Mouse (Mus musculus): ENCODE results near the gene Rpl37. TPM values are rescaled to one million over a fixed set of nuclear protein-coding genes. Genes with fewer than 3 reads are reported as not detected.

Rpl37 gene
- total and polyA plus RNA-seq, 3 experiments = 646 to 1,787 (median 1,083) TPM

DNA sequence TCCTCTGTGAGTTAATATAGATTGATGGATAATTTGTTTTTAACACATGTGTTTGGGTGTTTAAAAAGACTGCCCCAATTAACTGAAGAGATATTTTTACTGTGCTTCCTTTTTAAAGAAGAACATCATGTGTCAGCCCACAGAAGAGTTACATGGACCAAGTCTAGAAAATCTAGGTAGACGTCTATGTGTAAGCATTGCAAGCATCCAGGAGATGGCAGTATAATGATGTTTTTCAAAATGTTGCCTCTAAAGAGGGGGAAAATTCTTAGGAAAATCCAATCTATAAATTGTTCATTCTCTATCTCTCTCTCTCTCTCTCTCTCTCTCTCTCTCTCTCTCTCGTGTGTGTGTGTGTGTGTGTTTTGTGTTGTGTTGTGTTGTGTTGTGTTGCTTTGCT is 30.3 kb upstream of the Rpl37 start:
- H3K9ac ChIP-seq (ENCODE audit: insufficient read depth, low read depth) = no peak overlapping the region
- H3K4me3 ChIP-seq (replicated peaks in 1 of 3; ENCODE audit: low read depth in 2 of 3, low read length in 2 of 3, poor library complexity in 1 of 3) = no peak overlapping the region
- H3K4me2 ChIP-seq (ENCODE audit: insufficient read depth, low read depth, poor library complexity, severe bottlenecking) = no peak overlapping the region
- in situ Hi-C loops (cut with MboI; ENCODE audit: low pct_ligation_motif_present, low pct_unique_long_range_greater_than_20kb, low sequenced_read_pairs) = no loop called here
- H3K27ac ChIP-seq (ENCODE audit: insufficient read depth, low read depth) = no peak overlapping the region
- H3K9me3 ChIP-seq (replicated peaks; ENCODE audit: low read length) = no peaks in the 10 kb centered on the region
- H3K79me2 ChIP-seq (replicated peaks; ENCODE audit: control insufficient read depth, extremely low read depth, insufficient read depth, poor library complexity, severe bottlenecking) = no peaks in the 10 kb centered on the region
- peaks cover 3 to 12% of the 10 kb centered on the region in 2 experiments; a peak in 2 of 4 replicates for H3K4me1 ChIP-seq (ENCODE audit: control insufficient read depth in 1 of 2, insufficient read depth in 2 of 2)
- TF ChIP-seq MAZ (IDR thresholded peaks at IDR 0.05; ENCODE audit: low read depth, low read length) (no peak), USF2 (conservative IDR thresholded peaks at IDR 0.05; ENCODE audit: low read depth, low read length) (no peak), RAD21 (IDR thresholded peaks at IDR 0.05; ENCODE audit: low read depth, low read length) (peak; percentile 78), KAT2A (IDR thresholded peaks at IDR 0.05; ENCODE audit: insufficient replicate concordance, low read length) (no peak), USF1 (IDR thresholded peaks at IDR 0.05; ENCODE audit: low read depth, low read length) (no peak), SMC3 (IDR thresholded peaks at IDR 0.05; ENCODE audit: low read depth, low read length) (peak; percentile 60), CTCF (conservative IDR thresholded peaks at IDR 0.05 in 1 of 2, IDR thresholded peaks at IDR 0.05 in 1 of 2; ENCODE audit: low read depth in 2 of 2, low read length in 2 of 2) (peak in 1 of 2 experiments; percentile 75; a peak in 2 of 4 replicates)
- H3K27me3 ChIP-seq (replicated peaks) = no peaks in the 10 kb centered on the region
- dilution Hi-C loops (cut with MboI; ENCODE audit: extremely low pct_ligation_motif_present, extremely low pct_unique_long_range_greater_than_20kb, low sequenced_read_pairs) = no loop called here
- no peaks in the 10 kb centered on the region for H3K36me3 ChIP-seq (replicated peaks in 1 of 2; ENCODE audit: control insufficient read depth in 1 of 2, insufficient read depth in 1 of 2, low read length in 1 of 2)
- no peak for DNase-seq (ENCODE audit: extremely low read depth)

- Histone ChIP-seq H3K36me3 (replicated peaks in 1 of 2; ENCODE audit: control insufficient read depth in 1 of 2, insufficient read depth in 1 of 2, low read length in 1 of 2) (no peaks in the 10 kb centered on the region), H3K27ac (ENCODE audit: insufficient read depth, low read depth) (no peak overlapping the region), H3K27me3 (replicated peaks) (no peaks in the 10 kb centered on the region), H3K4me1 (ENCODE audit: control insufficient read depth in 1 of 2, insufficient read depth in 2 of 2) (peaks cover 3 to 7% of the 10 kb centered on the region in 2 experiments; a peak in 2 of 4 replicates), H3K4me3 (replicated peaks in 1 of 3; ENCODE audit: low read depth in 2 of 3, low read length in 2 of 3, poor library complexity in 1 of 3) (no peak overlapping the region), H3K4me2 (ENCODE audit: insufficient read depth, low read depth, poor library complexity, severe bottlenecking) (no peak overlapping the region), H3K9ac (ENCODE audit: insufficient read depth, low read depth) (no peak overlapping the region), H3K79me2 (replicated peaks; ENCODE audit: control insufficient read depth, extremely low read depth, insufficient read depth, poor library complexity, severe bottlenecking) (no peaks in the 10 kb centered on the region), H3K9me3 (replicated peaks; ENCODE audit: low read length) (no peaks in the 10 kb centered on the region)
- dilution Hi-C loops (cut with MboI; ENCODE audit: extremely low pct_ligation_motif_present, extremely low pct_unique_long_range_greater_than_20kb, low sequenced_read_pairs) = no loop called here
- in situ Hi-C loops (cut with MboI; ENCODE audit: low pct_ligation_motif_present, low pct_unique_long_range_greater_than_20kb, low sequenced_read_pairs) = no loop called here
- TF ChIP-seq PAX5 (IDR thresholded peaks at IDR 0.05; ENCODE audit: low read length) = no peak
- no peak for TF ChIP-seq TCF12 (IDR thresholded peaks at IDR 0.05; ENCODE audit: low read depth, low read length)
- no peak for TF ChIP-seq MYC (IDR thresholded peaks at IDR 0.05; ENCODE audit: low read depth, low read length)
- TF ChIP-seq CHD2 (IDR thresholded peaks at IDR 0.05; ENCODE audit: low read length) = no peak
- no peak for TF ChIP-seq USF2 (conservative IDR thresholded peaks at IDR 0.05; ENCODE audit: low read depth, low read length)
- no peak for TF ChIP-seq ELF1 (IDR thresholded peaks at IDR 0.05; ENCODE audit: low read depth, low read length)
- TF ChIP-seq JUND (conservative IDR thresholded peaks at IDR 0.05; ENCODE audit: low read depth, low read length) = no peak
- no peak for TF ChIP-seq RCOR1 (conservative IDR thresholded peaks at IDR 0.05; ENCODE audit: low read depth, low read length)
- no peak for TF ChIP-seq SIN3A (IDR thresholded peaks at IDR 0.05; ENCODE audit: low read length)
- TF ChIP-seq CTCF (conservative IDR thresholded peaks at IDR 0.05 in 1 of 2, IDR thresholded peaks at IDR 0.05 in 1 of 2; ENCODE audit: low read depth in 2 of 2, low read length in 2 of 2) = no peak
- no peak for TF ChIP-seq GABPA (IDR thresholded peaks at IDR 0.05; ENCODE audit: insufficient replicate concordance, low read depth, low read length)
- no peak for TF ChIP-seq USF1 (IDR thresholded peaks at IDR 0.05; ENCODE audit: low read depth, low read length)
- DNase-seq (ENCODE audit: extremely low read depth) = peak; percentile 23
Measured at GRCm38 (mm10) chr15:5088850-5089608, 27.4 kb upstream of the Rpl37 start.

All from CH12.LX (cell line).